Mouse (Mus musculus) E14TG2a.4 (cell line): Measurements from ENCODE around the gene Sqstm1.

Source experiments
- CTCF ChIP-seq: conservative IDR thresholded peaks from 2 replicates; pipeline ENCODE4 v1.5.1; 2014; ENCODE audit warnings: low read length
- NANOG ChIP-seq: IDR thresholded peaks from 2 replicates; pipeline ENCODE4 v1.6.1; 2014; ENCODE audit warnings: borderline replicate concordance, low read length, mixed read lengths
- POU5F1 ChIP-seq: IDR thresholded peaks from 2 replicates; pipeline ENCODE4 v1.6.1; 2014; ENCODE audit warnings: low read length, borderline replicate concordance

GRCm38 (mm10) chr11:50197500-50197899 is 13.1 kb downstream of the Sqstm1 start:
- TF ChIP-seq CTCF, result no peak
- TF ChIP-seq NANOG, result no peak
- TF ChIP-seq POU5F1, result no peak
